Mouse (Mus musculus) testis, adult 2 months (tissue): ENCODE measurements around the gene N4bp3.

ENCODE experiments used
- CTCF ChIP-seq: fragments of 200-500 bp; IDR thresholded peaks from 2 replicates; pipeline ENCODE4 v1.5.1; 2012; ENCODE audit warnings: low read depth, mild to moderate bottlenecking, inconsistent platforms, low read length, moderate library complexity; ENCODE audit not compliant: control insufficient read depth, insufficient read depth, insufficient replicate concordance
- POLR2A ChIP-seq: fragments of 200-500 bp; IDR thresholded peaks from 2 replicates; pipeline ENCODE4 v1.6.1; 2012; ENCODE audit warnings: low read depth, mild to moderate bottlenecking, inconsistent platforms, low read length, moderate library complexity; ENCODE audit not compliant: control insufficient read depth

- TF ChIP-seq CTCF (no peak), POLR2A (no peak)
Measured at GRCm38 (mm10) chr11:51658291-51658690, 7.6 kb upstream of the N4bp3 start.
